Mouse (Mus musculus): ENCODE results near the gene Pithd1. TPM values are rescaled to one million over a fixed set of nuclear protein-coding genes. Genes with fewer than 3 reads are reported as not detected.

Gene Pithd1
- polyA plus RNA-seq, 1 experiment from 2014 or later = 81.7 TPM

DNA sequence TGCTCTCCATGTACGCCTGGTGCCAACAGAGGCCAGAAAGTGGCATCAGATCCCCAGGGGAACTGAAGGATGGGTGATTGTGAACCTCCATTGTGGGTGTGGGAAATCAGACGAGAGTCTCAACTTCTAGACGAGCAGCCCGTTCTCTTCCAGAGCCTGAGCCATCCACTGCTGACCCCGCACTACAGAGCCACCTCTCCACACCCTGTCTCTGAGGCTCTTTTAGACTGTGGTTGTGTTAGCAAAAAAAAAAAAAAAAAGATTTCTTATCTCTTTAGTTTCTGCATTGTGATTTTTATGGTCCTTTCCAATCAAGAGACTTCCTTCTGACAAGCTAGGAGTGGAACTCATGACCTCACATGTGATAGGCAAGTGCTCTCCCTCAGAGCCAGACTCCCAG is 57.7 kb downstream of the Pithd1 start:
- Histone ChIP-seq H3K9me3 (replicated peaks) (no peaks in the 10 kb centered on the region), H3K27me3 (no peaks in the 10 kb centered on the region), H3K36me3 (replicated peaks) (peaks cover 51% of the 10 kb centered on the region), H3K9ac (no peak overlapping the region), H3K4me3 (replicated peaks) (no peak overlapping the region), H3K4me2 (no peak overlapping the region), H3K4me1 (replicated peaks) (peaks cover 25% of the 10 kb centered on the region), H3K27ac (replicated peaks) (no peak overlapping the region)
- ATAC-seq (ENCODE audit: insufficient read depth) = no peak
- 76% methylated on average over 5 of the region's 5 CpGs for WGBS (ENCODE audit: insufficient replicate concordance)

DNA sequence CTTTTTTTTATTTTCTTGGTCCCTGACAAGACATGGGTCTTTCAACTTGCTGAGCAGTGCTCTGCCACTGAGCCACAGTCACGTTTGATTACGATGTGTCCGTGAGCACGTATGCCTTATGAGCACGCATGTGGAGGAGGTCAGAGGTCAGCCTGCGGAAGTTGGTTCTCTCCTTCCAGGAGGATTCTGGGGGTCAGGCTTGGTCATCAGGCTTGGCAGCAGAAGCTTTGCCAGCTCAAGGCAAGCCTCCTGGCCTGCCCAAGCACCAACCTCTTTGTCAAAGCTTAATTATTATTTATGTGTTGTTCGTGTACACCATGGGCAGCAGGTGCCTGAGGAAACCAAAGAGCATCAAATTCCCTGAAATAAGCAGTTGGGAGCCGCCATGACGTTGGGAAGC is 58.7 kb downstream of the Pithd1 start:
- 84% methylated on average over 9 of the region's 9 CpGs for WGBS (ENCODE audit: insufficient replicate concordance)
- ATAC-seq (ENCODE audit: insufficient read depth) = no peak
- no peak overlapping the region for H3K9ac ChIP-seq

DNA sequence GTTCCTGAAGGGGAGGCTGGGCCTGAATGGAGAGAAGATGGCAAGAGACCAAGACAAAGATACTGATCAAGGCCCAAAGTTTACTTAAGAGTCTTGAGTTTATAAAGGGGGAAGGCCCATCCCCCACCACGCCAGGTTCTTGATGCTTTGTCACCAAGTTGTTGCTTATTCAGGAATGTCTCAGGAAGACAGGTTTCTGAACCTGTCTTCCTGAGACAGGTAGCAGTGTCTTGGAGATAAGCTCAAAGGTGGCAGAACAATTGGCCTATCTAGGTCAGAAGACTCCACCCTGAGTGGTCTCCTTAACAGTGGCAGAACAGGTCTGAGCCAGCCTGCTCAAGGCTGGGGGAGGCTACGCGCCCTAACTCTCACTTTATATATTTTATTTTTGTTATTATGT is 60.2 kb downstream of the Pithd1 start:
- Histone ChIP-seq H3K27ac (replicated peaks) (no peak overlapping the region), H3K36me3 (replicated peaks) (peaks cover 47% of the 10 kb centered on the region), H3K9me3 (replicated peaks) (no peaks in the 10 kb centered on the region), H3K4me2 (no peak overlapping the region), H3K4me1 (replicated peaks) (peaks cover 24% of the 10 kb centered on the region), H3K4me3 (replicated peaks) (no peak overlapping the region), H3K27me3 (no peaks in the 10 kb centered on the region), H3K9ac (no peak overlapping the region)
- 80% methylated on average over 3 of the region's 3 CpGs for WGBS (ENCODE audit: insufficient replicate concordance)
- no peak for ATAC-seq (ENCODE audit: insufficient read depth)

More for the DNA sequence above, 58.7 kb downstream of the Pithd1 start:
- Histone ChIP-seq H3K27me3 (no peaks in the 10 kb centered on the region), H3K36me3 (replicated peaks) (peaks cover 49% of the 10 kb centered on the region), H3K4me1 (replicated peaks) (peaks cover 15% of the 10 kb centered on the region), H3K9me3 (replicated peaks) (no peaks in the 10 kb centered on the region), H3K4me2 (no peak overlapping the region), H3K27ac (replicated peaks) (no peak overlapping the region), H3K4me3 (replicated peaks) (no peak overlapping the region)

DNA sequence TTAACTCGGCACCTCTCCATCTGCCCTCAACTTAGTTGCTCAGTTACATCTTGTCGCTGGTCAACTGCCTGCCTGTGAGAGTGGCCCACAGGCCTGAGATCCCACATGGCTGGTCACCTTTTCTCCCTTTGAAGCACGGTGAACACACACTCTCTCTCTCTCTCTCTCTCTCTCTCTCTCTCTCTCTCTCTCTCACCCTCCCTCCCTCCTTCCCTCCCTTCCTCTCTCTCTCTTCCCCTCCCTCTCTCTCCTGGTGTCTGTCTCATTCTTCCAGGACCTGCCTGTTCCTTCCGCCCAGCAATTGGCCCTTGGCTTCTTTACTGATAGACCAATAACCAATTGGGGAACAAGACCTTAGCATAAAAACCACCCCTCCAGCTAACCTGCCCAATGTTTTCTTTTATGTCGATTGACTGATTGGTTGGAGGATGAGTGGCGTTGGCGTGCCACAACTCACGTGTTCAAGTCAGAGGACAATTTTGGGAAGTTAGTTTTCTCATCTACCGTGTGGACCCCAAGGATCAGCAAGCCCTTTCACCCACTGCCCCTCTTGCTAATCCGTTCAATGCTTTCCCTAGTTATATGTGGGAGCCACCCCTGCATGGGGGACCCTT is 60.8 kb downstream of the Pithd1 start:
- ATAC-seq (ENCODE audit: insufficient read depth) = no peak

More for the DNA sequence above, 60.8 kb downstream of the Pithd1 start:
- H3K4me2 ChIP-seq = no peak overlapping the region
- no peaks in the 10 kb centered on the region for H3K9me3 ChIP-seq (replicated peaks)
- peaks cover 30% of the 10 kb centered on the region for H3K4me1 ChIP-seq (replicated peaks)
- no peak overlapping the region for H3K4me3 ChIP-seq (replicated peaks)
- no peaks in the 10 kb centered on the region for H3K27me3 ChIP-seq
- WGBS (ENCODE audit: insufficient replicate concordance) = 69% methylated on average over 10 of the region's 10 CpGs
- H3K27ac ChIP-seq (replicated peaks) = no peak overlapping the region
- peaks cover 47% of the 10 kb centered on the region for H3K36me3 ChIP-seq (replicated peaks)
- H3K9ac ChIP-seq = no peak overlapping the region

Other genes with a start within 250 kb of the Pithd1 start
- gene Myom3, start 227.5 kb downstream of the Pithd1 start, polyA plus RNA-seq (2015; fragmentation: Nextera tagmentation; extraction: Ambion mirVana) = 0.36 and 0.63 TPM in 2 replicates
- gene Srsf10, start 131.5 kb downstream of the Pithd1 start, polyA plus RNA-seq (2015; fragmentation: Nextera tagmentation; extraction: Ambion mirVana) = 87.2 and 90.0 TPM in 2 replicates
- 77.1 and 78.3 TPM in 2 replicates for gene Pnrc2, start 113.4 kb downstream of the Pithd1 start, polyA plus RNA-seq (2015; fragmentation: Nextera tagmentation; extraction: Ambion mirVana)
- gene Cnr2, start 91.9 kb downstream of the Pithd1 start, polyA plus RNA-seq (2015; fragmentation: Nextera tagmentation; extraction: Ambion mirVana) = 2.8 and 3.0 TPM in 2 replicates
- gene Fuca1, start 66.5 kb downstream of the Pithd1 start, polyA plus RNA-seq (2015; fragmentation: Nextera tagmentation; extraction: Ambion mirVana) = 24.0 and 29.4 TPM in 2 replicates
- gene Hmgcl, start 40.8 kb downstream of the Pithd1 start, polyA plus RNA-seq (2015; fragmentation: Nextera tagmentation; extraction: Ambion mirVana) = 91.4 and 96.5 TPM in 2 replicates
- 38.6 and 46.9 TPM in 2 replicates for gene Gale, start 23.5 kb downstream of the Pithd1 start, polyA plus RNA-seq (2015; fragmentation: Nextera tagmentation; extraction: Ambion mirVana)
- gene Lypla2, start 14.6 kb downstream of the Pithd1 start, polyA plus RNA-seq (2015; fragmentation: Nextera tagmentation; extraction: Ambion mirVana) = 40.4 and 49.5 TPM in 2 replicates
- gene Eloa, start 34.5 kb upstream of the Pithd1 start, polyA plus RNA-seq (2015; fragmentation: Nextera tagmentation; extraction: Ambion mirVana) = 27.0 and 29.6 TPM in 2 replicates
- 212 and 240 TPM in 2 replicates for gene Rpl11, start 66.2 kb upstream of the Pithd1 start, polyA plus RNA-seq (2015; fragmentation: Nextera tagmentation; extraction: Ambion mirVana)
- gene Id3, start 156.2 kb upstream of the Pithd1 start, polyA plus RNA-seq (2015; fragmentation: Nextera tagmentation; extraction: Ambion mirVana) = 41.3 and 42.6 TPM in 2 replicates
- gene E2f2, start 185.1 kb upstream of the Pithd1 start, polyA plus RNA-seq (2015; fragmentation: Nextera tagmentation; extraction: Ambion mirVana) = 85.3 and 95.6 TPM in 2 replicates
- gene Asap3, start 219.1 kb upstream of the Pithd1 start, polyA plus RNA-seq (2015; fragmentation: Nextera tagmentation; extraction: Ambion mirVana) = 2.5 and 3.0 TPM in 2 replicates